Mouse (Mus musculus) kidney, adult 2 months (tissue): ENCODE results near the gene Fbln7.
A peak's percentile ranks its signal among the peaks of the same experiment; 100 is the strongest.

ENCODE experiments used
- CTCF ChIP-seq: fragments of 200-500 bp; conservative IDR thresholded peaks from 2 replicates; pipeline ENCODE4 v1.5.1; 2011; ENCODE audit warnings: low read depth, mild to moderate bottlenecking, control low read depth, low read length, moderate library complexity, mixed read lengths; ENCODE audit not compliant: insufficient read depth, insufficient read length
- POLR2A ChIP-seq: fragments of 200-500 bp; IDR thresholded peaks from one replicate; pipeline ENCODE4 v1.6.1; 2011; ENCODE audit warnings: low read depth, low read length, control low read depth

DNA sequence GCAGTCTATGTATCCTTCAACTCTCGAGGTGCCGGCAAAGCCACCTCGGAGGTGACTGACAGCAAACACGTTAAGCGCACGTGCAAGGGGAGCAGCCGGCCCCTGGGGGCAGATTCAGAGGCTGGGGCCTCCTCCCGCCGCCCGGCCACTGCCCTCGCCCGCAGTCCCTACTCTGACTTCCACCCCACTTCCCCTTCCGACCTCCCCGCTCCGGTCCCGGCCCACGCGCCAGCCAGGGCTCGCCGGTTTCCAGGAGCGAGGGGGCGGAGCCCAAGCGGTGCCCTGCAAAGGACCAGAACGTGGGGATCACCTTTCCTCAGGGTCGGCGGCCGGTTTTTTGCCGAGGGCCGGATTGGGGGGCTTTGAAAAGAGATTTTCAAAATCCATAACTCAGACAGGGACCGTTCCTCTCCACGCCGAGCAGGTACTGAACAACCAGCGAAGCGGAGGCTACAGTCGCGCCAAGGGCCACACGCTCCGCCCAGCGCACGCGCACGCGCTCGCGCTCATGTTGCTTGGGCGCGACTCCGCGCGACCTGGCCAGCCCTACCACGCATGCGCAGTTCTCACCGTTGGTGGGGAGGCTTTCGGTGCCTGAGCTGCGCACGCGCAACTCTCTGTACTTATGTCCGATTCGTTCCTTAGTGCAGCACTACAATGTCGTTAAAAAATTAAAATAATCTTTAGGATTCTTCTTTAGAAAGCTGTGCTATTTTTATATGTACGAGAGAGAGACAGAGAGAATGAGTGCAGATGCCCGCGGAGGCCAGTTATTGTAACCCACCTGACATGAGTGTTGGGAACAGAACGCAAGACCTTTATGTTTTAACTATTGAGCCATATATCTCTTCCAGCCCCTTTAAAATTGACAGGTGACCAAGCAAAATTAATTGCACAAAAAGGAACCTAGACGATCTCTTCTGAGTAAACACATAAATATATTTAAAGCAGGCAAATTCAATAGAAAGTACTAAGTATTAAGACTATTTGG is 81.1 kb downstream of the Fbln7 start, which contains the start of gene Zc3h8:
- TF ChIP-seq CTCF, result no peak
- TF ChIP-seq POLR2A, result peak; percentile 86
